Mouse (Mus musculus): Measurements from ENCODE around the gene Zfp39.

GRCm38 (mm10) chr11:58870961-58871360 lies 33.1 kb downstream of the Zfp39 start:
- TF ChIP-seq CTCF (IDR thresholded peaks at IDR 0.05; ENCODE audit: borderline replicate concordance, insufficient read depth, low read depth, low read length): no peak
- TF ChIP-seq POLR2A (IDR thresholded peaks at IDR 0.05; ENCODE audit: borderline replicate concordance, insufficient read depth, low read length): no peak
